Mouse (Mus musculus) CH12.LX (cell line): ENCODE results near the gene Prr19. TPM values are rescaled to one million over a fixed set of nuclear protein-coding genes. Genes with fewer than 3 reads are reported as not detected.

Source experiments
- DNase-seq: peaks from one replicate; pipeline ENCODE4 v3.0.0-alpha.2; 2013; ENCODE audit errors: extremely low read depth
- H3K27ac ChIP-seq: 2 replicates; pipeline ENCODE4 v1.5.1; 2012; ENCODE audit warnings: low read depth, mild to moderate bottlenecking, control low read depth, moderate library complexity; ENCODE audit not compliant: insufficient read depth
- H3K27me3 ChIP-seq: replicated peaks from 2 replicates; pipeline ENCODE3; 2012; ENCODE audit warnings: inconsistent platforms
- H3K36me3 ChIP-seq, 2 experiments: replicated peaks in 1 of 2; 2 replicates each; pipeline versions ENCODE3 to v1.6.1; 2012; ENCODE audit warnings: inconsistent platforms in 1 of 2, low read length in 1 of 2, mild to moderate bottlenecking in 1 of 2, mixed read lengths in 1 of 2, moderate library complexity in 1 of 2; ENCODE audit not compliant: control insufficient read depth in 1 of 2, insufficient read depth in 1 of 2
- H3K4me1 ChIP-seq, 2 experiments: 2 replicates each; pipeline ENCODE4 v1.6.1; 2012; ENCODE audit warnings: inconsistent platforms in 1 of 2, moderate library complexity in 1 of 2; ENCODE audit not compliant: insufficient read depth in 2 of 2, control insufficient read depth in 1 of 2
- H3K4me2 ChIP-seq: 2 replicates; pipeline ENCODE4 v1.6.1; 2012; ENCODE audit warnings: low read depth, mild to moderate bottlenecking, control low read depth; ENCODE audit not compliant: poor library complexity, insufficient read depth, severe bottlenecking
- H3K4me3 ChIP-seq, 3 experiments: fragments of 150-350 bp in 1 of 3; sonication (generic) in 1 of 3; replicated peaks in 1 of 3; 2 replicates each; pipeline versions ENCODE3 to v1.5.1; 2011 to 2012; ENCODE audit warnings: low read depth in 2 of 3, low read length in 2 of 3, mild to moderate bottlenecking in 2 of 3, moderate library complexity in 2 of 3, control low read depth in 1 of 3, improper control_type of control experiment in 1 of 3, inconsistent platforms in 1 of 3, mixed read lengths in 1 of 3; ENCODE audit not compliant: poor library complexity in 1 of 3
- H3K79me2 ChIP-seq: replicated peaks from 2 replicates; pipeline ENCODE4 v1.6.1; 2012; ENCODE audit warnings: mild to moderate bottlenecking, moderate library complexity; ENCODE audit not compliant: control insufficient read depth, poor library complexity, insufficient read depth, severe bottlenecking; ENCODE audit errors: extremely low read depth
- H3K9ac ChIP-seq: 2 replicates; pipeline ENCODE4 v1.6.1; 2012; ENCODE audit warnings: low read depth, mild to moderate bottlenecking, control low read depth, moderate library complexity; ENCODE audit not compliant: insufficient read depth
- H3K9me3 ChIP-seq: replicated peaks from 2 replicates; pipeline ENCODE3; 2012; ENCODE audit warnings: low read length, inconsistent platforms, mixed read lengths
- BHLHE40 ChIP-seq: IDR thresholded peaks from 2 replicates; pipeline ENCODE4 v1.6.1; 2011; ENCODE audit warnings: mild to moderate bottlenecking, low read depth, low read length, improper control_type of control experiment
- JUN ChIP-seq: IDR thresholded peaks from 2 replicates; pipeline ENCODE4 v1.6.1; 2011; ENCODE audit warnings: low read depth, mild to moderate bottlenecking, low read length, improper control_type of control experiment, moderate library complexity; ENCODE audit not compliant: insufficient read depth
- POLR2A ChIP-seq: IDR thresholded peaks from 2 replicates; pipeline ENCODE4 v1.6.1; 2011; ENCODE audit warnings: low read depth, mild to moderate bottlenecking, improper control_type of control experiment, low read length
- RCOR1 ChIP-seq: conservative IDR thresholded peaks from 2 replicates; pipeline ENCODE4 v1.6.1; 2012; ENCODE audit warnings: low read depth, mild to moderate bottlenecking, inconsistent platforms, low read length, improper control_type of control experiment
- USF1 ChIP-seq: IDR thresholded peaks from 2 replicates; pipeline ENCODE4 v1.6.1; 2014; ENCODE audit warnings: low read depth, mild to moderate bottlenecking, inconsistent platforms, low read length, improper control_type of control experiment
- dilution Hi-C: fragments of 300-500 bp; cut with MboI; formaldehyde crosslinking; loops from 2 replicates; pipeline ENCODE4 v1.14.3; 2020; ENCODE audit warnings: low sequenced_read_pairs; ENCODE audit not compliant: extremely low pct_unique_long_range_greater_than_20kb, extremely low pct_ligation_motif_present
- in situ Hi-C: fragments of 300-500 bp; cut with MboI; formaldehyde crosslinking; loops from 3 replicates; pipeline ENCODE4 v1.14.3; 2019; ENCODE audit warnings: low sequenced_read_pairs, low pct_ligation_motif_present, low pct_unique_long_range_greater_than_20kb, mixed read lengths
- polyA plus RNA-seq: library from polyadenylated mRNA; unstranded; fragments of >175 nt; gene quantifications from 2 replicates; pipeline ENCODE4 v1.2.1, GENCODE M21; 2012; ENCODE audit warnings: low read depth; ENCODE audit not compliant: insufficient read length
- total RNA-seq, 2 experiments: library from RNA; depleted of rRNA; stranded (reverse); fragments of 300-350 nt in 1 of 2; fragments of >200 nt in 1 of 2; gene quantifications; 2 replicates each; pipeline ENCODE4 v1.2.3; 2012 to 2014

Gene Prr19
- total and polyA plus RNA-seq, 3 experiments, result not detected

- no peak overlapping the region for H3K4me2 ChIP-seq
- H3K79me2 ChIP-seq, result no peaks in the 10 kb centered on the region
- dilution Hi-C loops, result no loop called here
- 0 out of 4 replicates have a peak, but pooled peaks cover 0 to 3% of the 10 kb centered on the region in 2 experiments for H3K4me1 ChIP-seq
- no peaks in the 10 kb centered on the region for H3K9me3 ChIP-seq
- in situ Hi-C loops, result no loop called here
- no peaks in the 10 kb centered on the region for H3K36me3 ChIP-seq
- DNase-seq, result no peak
- peaks cover 43% of the 10 kb centered on the region for H3K27me3 ChIP-seq
- H3K4me3 ChIP-seq, result no peak overlapping the region
- TF ChIP-seq USF1 (no peak), BHLHE40 (peak; percentile 34; the same call in 1 of the 2 replicates)
- H3K9ac ChIP-seq, result no peak overlapping the region
- H3K27ac ChIP-seq, result no peak overlapping the region
These were observed 40.0 kb downstream of the Prr19 start for GRCm38 (mm10) chr7:25341000-25341784.

- no peaks in the 10 kb centered on the region for H3K79me2 ChIP-seq
- no peaks in the 10 kb centered on the region for H3K4me1 ChIP-seq
- TF ChIP-seq JUN (no peak), BHLHE40 (no peak), RCOR1 (no peak), POLR2A (no peak)
- peaks cover 10% of the 10 kb centered on the region for H3K9me3 ChIP-seq
- dilution Hi-C loops, result no loop called here
- H3K4me2 ChIP-seq, result no peak overlapping the region
- H3K36me3 ChIP-seq, result no peaks in the 10 kb centered on the region
- H3K4me3 ChIP-seq, result no peak overlapping the region
- peaks cover 43% of the 10 kb centered on the region for H3K27me3 ChIP-seq
- H3K27ac ChIP-seq, result no peak overlapping the region
- no peak overlapping the region for H3K9ac ChIP-seq
- no peak for DNase-seq
- in situ Hi-C loops, result no loop called here
These were observed 47.6 kb downstream of the Prr19 start for GRCm38 (mm10) chr7:25348861-25349260.

Other genes with a start within 250 kb of the Prr19 start
- gene Grik5, start 229.1 kb upstream of the Prr19 start, total RNA-seq (2012; rRNA removed), result 0.88 and 2.1 TPM in 2 replicates
- 0.80 and 1.0 TPM in 2 replicates for gene Grik5, start 229.1 kb upstream of the Prr19 start, total RNA-seq (2014; rRNA removed)
- 1.5 and 2.0 TPM in 2 replicates for gene Grik5, start 229.1 kb upstream of the Prr19 start, polyA plus RNA-seq
- gene Zfp574, start 228.8 kb upstream of the Prr19 start, total RNA-seq (2012; rRNA removed), result 11.2 and 11.8 TPM in 2 replicates
- 2.8 and 3.4 TPM in 2 replicates for gene Zfp574, start 228.8 kb upstream of the Prr19 start, total RNA-seq (2014; rRNA removed)
- 11.9 and 13.3 TPM in 2 replicates for gene Zfp574, start 228.8 kb upstream of the Prr19 start, polyA plus RNA-seq
- gene Pou2f2, start 121.7 kb upstream of the Prr19 start, total RNA-seq (2012; rRNA removed), result 28.2 and 46.1 TPM in 2 replicates
- 7.3 and 8.9 TPM in 2 replicates for gene Pou2f2, start 121.7 kb upstream of the Prr19 start, total RNA-seq (2014; rRNA removed)
- gene Pou2f2, start 121.7 kb upstream of the Prr19 start, polyA plus RNA-seq, result 72.1 and 102 TPM in 2 replicates
- 11.7 and 12.1 TPM in 2 replicates for gene Dedd2, start 80.8 kb upstream of the Prr19 start, total RNA-seq (2012; rRNA removed)
- 10.7 and 13.9 TPM in 2 replicates for gene Dedd2, start 80.8 kb upstream of the Prr19 start, total RNA-seq (2014; rRNA removed)
- gene Dedd2, start 80.8 kb upstream of the Prr19 start, polyA plus RNA-seq, result 10.2 and 10.6 TPM in 2 replicates
- gene Zfp526, start 80.0 kb upstream of the Prr19 start, total RNA-seq (2012; rRNA removed), result 6.5 and 7.4 TPM in 2 replicates
- 2.0 and 2.2 TPM in 2 replicates for gene Zfp526, start 80.0 kb upstream of the Prr19 start, total RNA-seq (2014; rRNA removed)
- gene Zfp526, start 80.0 kb upstream of the Prr19 start, polyA plus RNA-seq, result 6.5 and 7.0 TPM in 2 replicates
- gene Gsk3a, start 63.6 kb upstream of the Prr19 start, total RNA-seq (2012; rRNA removed), result 47.5 and 55.1 TPM in 2 replicates
- gene Gsk3a, start 63.6 kb upstream of the Prr19 start, total RNA-seq (2014; rRNA removed), result 44.1 and 45.8 TPM in 2 replicates
- gene Gsk3a, start 63.6 kb upstream of the Prr19 start, polyA plus RNA-seq, result 72.2 and 76.1 TPM in 2 replicates
- 13.0 and 13.2 TPM in 2 replicates for gene Erf, start 50.6 kb upstream of the Prr19 start, total RNA-seq (2012; rRNA removed)
- gene Erf, start 50.6 kb upstream of the Prr19 start, total RNA-seq (2014; rRNA removed), result 6.1 and 7.1 TPM in 2 replicates
- gene Erf, start 50.6 kb upstream of the Prr19 start, polyA plus RNA-seq, result 15.2 and 15.4 TPM in 2 replicates
- 17.5 and 21.7 TPM in 2 replicates for gene Cic, start 33.7 kb upstream of the Prr19 start, total RNA-seq (2012; rRNA removed)
- 2.2 and 2.5 TPM in 2 replicates for gene Cic, start 33.7 kb upstream of the Prr19 start, total RNA-seq (2014; rRNA removed)
- gene Cic, start 33.7 kb upstream of the Prr19 start, polyA plus RNA-seq, result 31.2 and 34.5 TPM in 2 replicates
- gene Pafah1b3, start 3.4 kb upstream of the Prr19 start, total RNA-seq (2012; rRNA removed), result 22.7 and 50.2 TPM in 2 replicates
- 9.7 and 17.6 TPM in 2 replicates for gene Pafah1b3, start 3.4 kb upstream of the Prr19 start, total RNA-seq (2014; rRNA removed)
- 5.9 TPM in 2 replicates for gene Pafah1b3, start 3.4 kb upstream of the Prr19 start, polyA plus RNA-seq
- not detected in 2 replicates for gene Tmem145, start 4.7 kb downstream of the Prr19 start, total RNA-seq (2012; rRNA removed)
- not detected in 2 replicates for gene Tmem145, start 4.7 kb downstream of the Prr19 start, total RNA-seq (2014; rRNA removed)
- 0.10 TPM in 1 of 2 replicates, not detected in the other for gene Tmem145, start 4.7 kb downstream of the Prr19 start, polyA plus RNA-seq
- 0.92 and 1.7 TPM in 2 replicates for gene Megf8, start 15.8 kb downstream of the Prr19 start, total RNA-seq (2012; rRNA removed)
- 0.50 and 0.62 TPM in 2 replicates for gene Megf8, start 15.8 kb downstream of the Prr19 start, total RNA-seq (2014; rRNA removed)
- 1.0 and 1.2 TPM in 2 replicates for gene Megf8, start 15.8 kb downstream of the Prr19 start, polyA plus RNA-seq
- not detected in 2 replicates for gene Cnfn, start 68.3 kb downstream of the Prr19 start, total RNA-seq (2012; rRNA removed)
- not detected in 2 replicates for gene Cnfn, start 68.3 kb downstream of the Prr19 start, total RNA-seq (2014; rRNA removed)
- not detected in 2 replicates for gene Cnfn, start 68.3 kb downstream of the Prr19 start, polyA plus RNA-seq
- gene Lipe, start 97.3 kb downstream of the Prr19 start, total RNA-seq (2012; rRNA removed), result 2.7 and 3.4 TPM in 2 replicates
- gene Lipe, start 97.3 kb downstream of the Prr19 start, total RNA-seq (2014; rRNA removed), result 2.3 and 2.8 TPM in 2 replicates
- 5.9 and 6.4 TPM in 2 replicates for gene Lipe, start 97.3 kb downstream of the Prr19 start, polyA plus RNA-seq
- gene Cxcl17, start 111.5 kb downstream of the Prr19 start, total RNA-seq (2012; rRNA removed), result not detected in 2 replicates
- not detected in 2 replicates for gene Cxcl17, start 111.5 kb downstream of the Prr19 start, total RNA-seq (2014; rRNA removed)
- gene Cxcl17, start 111.5 kb downstream of the Prr19 start, polyA plus RNA-seq, result not detected in 2 replicates
- gene Ceacam1, start 176.2 kb downstream of the Prr19 start, total RNA-seq (2012; rRNA removed), result 3.1 TPM in 2 replicates
- gene Ceacam1, start 176.2 kb downstream of the Prr19 start, total RNA-seq (2014; rRNA removed), result 4.7 and 5.9 TPM in 2 replicates
- 19.2 and 25.1 TPM in 2 replicates for gene Ceacam1, start 176.2 kb downstream of the Prr19 start, polyA plus RNA-seq
- gene Ceacam2, start 238.4 kb downstream of the Prr19 start, total RNA-seq (2012; rRNA removed), result 0.08 TPM in 1 of 2 replicates, not detected in the other
- not detected in 2 replicates for gene Ceacam2, start 238.4 kb downstream of the Prr19 start, total RNA-seq (2014; rRNA removed)
- 0.64 and 0.90 TPM in 2 replicates for gene Ceacam2, start 238.4 kb downstream of the Prr19 start, polyA plus RNA-seq